Mouse (Mus musculus): ENCODE measurements around the gene Prox2. TPM values are rescaled to one million over a fixed set of nuclear protein-coding genes. Genes with fewer than 3 reads are reported as not detected.

Gene Prox2
- polyA plus RNA-seq, 1 experiment: 38.3 TPM

- Histone ChIP-seq H3K4me3 (ENCODE audit: control insufficient read depth, low read depth, low read length) (no peak overlapping the region), H3K27me3 (ENCODE audit: control insufficient read depth, insufficient read depth, low read length) (no peaks in the 10 kb centered on the region), H3K4me1 (ENCODE audit: control insufficient read depth, insufficient read depth, low read length) (peaks cover 5% of the 10 kb centered on the region), H3K27ac (ENCODE audit: control insufficient read depth, insufficient read depth, low read depth, low read length) (no peak overlapping the region), H3K36me3 (ENCODE audit: control insufficient read depth, insufficient read depth, low read length) (no peaks in the 10 kb centered on the region; the same call in 1 of the 2 replicates)
- no peak for TF ChIP-seq CTCF (IDR thresholded peaks at IDR 0.05; ENCODE audit: control insufficient read depth, insufficient read depth, insufficient replicate concordance, low read depth, low read length)
- no peak for TF ChIP-seq POLR2A (IDR thresholded peaks at IDR 0.05; ENCODE audit: control insufficient read depth, low read depth, low read length)
Measured at GRCm38 (mm10) chr12:85115678-85116077, 5.1 kb upstream of the Prox2 start.

- Histone ChIP-seq H3K27ac (ENCODE audit: control insufficient read depth, insufficient read depth, low read depth, low read length) (no peak overlapping the region), H3K36me3 (ENCODE audit: control insufficient read depth, insufficient read depth, low read length) (no peaks in the 10 kb centered on the region; the same call in 1 of the 2 replicates)
- no peak for TF ChIP-seq CTCF (IDR thresholded peaks at IDR 0.05; ENCODE audit: control insufficient read depth, insufficient read depth, insufficient replicate concordance, low read depth, low read length)
- no peak for TF ChIP-seq POLR2A (IDR thresholded peaks at IDR 0.05; ENCODE audit: control insufficient read depth, low read depth, low read length)
Measured at GRCm38 (mm10) chr12:85113917-85114316, 3.4 kb upstream of the Prox2 start.

GRCm38 (mm10) chr12:85113337-85113736, 2.8 kb upstream of the Prox2 start:
- peaks cover 11% of the 10 kb centered on the region for H3K4me1 ChIP-seq (ENCODE audit: control insufficient read depth, insufficient read depth, low read length)
- no peaks in the 10 kb centered on the region; the same call in 1 of the 2 replicates for H3K36me3 ChIP-seq (ENCODE audit: control insufficient read depth, insufficient read depth, low read length)
- no peak overlapping the region for H3K27ac ChIP-seq (ENCODE audit: control insufficient read depth, insufficient read depth, low read depth, low read length)
- H3K4me3 ChIP-seq (ENCODE audit: control insufficient read depth, low read depth, low read length): no peak overlapping the region
- TF ChIP-seq CTCF (IDR thresholded peaks at IDR 0.05; ENCODE audit: control insufficient read depth, insufficient read depth, insufficient replicate concordance, low read depth, low read length): no peak
- no peak for TF ChIP-seq POLR2A (IDR thresholded peaks at IDR 0.05; ENCODE audit: control insufficient read depth, low read depth, low read length)
- H3K27me3 ChIP-seq (ENCODE audit: control insufficient read depth, insufficient read depth, low read length): no peaks in the 10 kb centered on the region

More at GRCm38 (mm10) chr12:85113917-85114316, 3.4 kb upstream of the Prox2 start:
- Histone ChIP-seq H3K4me1 (ENCODE audit: control insufficient read depth, insufficient read depth, low read length) (peaks cover 11% of the 10 kb centered on the region), H3K4me3 (ENCODE audit: control insufficient read depth, low read depth, low read length) (no peak overlapping the region), H3K27me3 (ENCODE audit: control insufficient read depth, insufficient read depth, low read length) (no peaks in the 10 kb centered on the region)

- no peak overlapping the region for H3K4me3 ChIP-seq (ENCODE audit: control insufficient read depth, low read depth, low read length)
- peaks cover 11% of the 10 kb centered on the region for H3K4me1 ChIP-seq (ENCODE audit: control insufficient read depth, insufficient read depth, low read length)
- no peak for TF ChIP-seq CTCF (IDR thresholded peaks at IDR 0.05; ENCODE audit: control insufficient read depth, insufficient read depth, insufficient replicate concordance, low read depth, low read length)
- no peak for TF ChIP-seq POLR2A (IDR thresholded peaks at IDR 0.05; ENCODE audit: control insufficient read depth, low read depth, low read length)
Measured at GRCm38 (mm10) chr12:85112550-85113251, 2.1 kb upstream of the Prox2 start.

GRCm38 (mm10) chr12:85110011-85110697, 405 bp downstream of the Prox2 start:
- peak overlapping the region; percentile 23 for H3K27ac ChIP-seq (ENCODE audit: control insufficient read depth, insufficient read depth, low read depth, low read length)
- H3K27me3 ChIP-seq (ENCODE audit: control insufficient read depth, insufficient read depth, low read length): no peaks in the 10 kb centered on the region
- TF ChIP-seq POLR2A (IDR thresholded peaks at IDR 0.05; ENCODE audit: control insufficient read depth, low read depth, low read length): no peak
- no peak for TF ChIP-seq CTCF (IDR thresholded peaks at IDR 0.05; ENCODE audit: control insufficient read depth, insufficient read depth, insufficient replicate concordance, low read depth, low read length)
- H3K4me1 ChIP-seq (ENCODE audit: control insufficient read depth, insufficient read depth, low read length): peaks cover 17% of the 10 kb centered on the region
- peak overlapping the region; percentile 94 for H3K4me3 ChIP-seq (ENCODE audit: control insufficient read depth, low read depth, low read length)
- H3K36me3 ChIP-seq (ENCODE audit: control insufficient read depth, insufficient read depth, low read length): no peaks in the 10 kb centered on the region; the same call in 1 of the 2 replicates

More at GRCm38 (mm10) chr12:85112550-85113251, 2.1 kb upstream of the Prox2 start:
- Histone ChIP-seq H3K27ac (ENCODE audit: control insufficient read depth, insufficient read depth, low read depth, low read length) (no peak overlapping the region), H3K36me3 (ENCODE audit: control insufficient read depth, insufficient read depth, low read length) (no peaks in the 10 kb centered on the region; the same call in 1 of the 2 replicates), H3K27me3 (ENCODE audit: control insufficient read depth, insufficient read depth, low read length) (no peaks in the 10 kb centered on the region)

- H3K36me3 ChIP-seq (ENCODE audit: control insufficient read depth, insufficient read depth, low read length): no peaks in the 10 kb centered on the region; the same call in 1 of the 2 replicates
- no peak for TF ChIP-seq CTCF (IDR thresholded peaks at IDR 0.05; ENCODE audit: control insufficient read depth, insufficient read depth, insufficient replicate concordance, low read depth, low read length)
- no peak for TF ChIP-seq POLR2A (IDR thresholded peaks at IDR 0.05; ENCODE audit: control insufficient read depth, low read depth, low read length)
- H3K27me3 ChIP-seq (ENCODE audit: control insufficient read depth, insufficient read depth, low read length): no peaks in the 10 kb centered on the region
- peaks cover 17% of the 10 kb centered on the region for H3K4me1 ChIP-seq (ENCODE audit: control insufficient read depth, insufficient read depth, low read length)
- no peak overlapping the region for H3K27ac ChIP-seq (ENCODE audit: control insufficient read depth, insufficient read depth, low read depth, low read length)
- H3K4me3 ChIP-seq (ENCODE audit: control insufficient read depth, low read depth, low read length): no peak overlapping the region
Measured at GRCm38 (mm10) chr12:85109426-85109825, 1.1 kb downstream of the Prox2 start.

GRCm38 (mm10) chr12:85108643-85109042, 1.9 kb downstream of the Prox2 start:
- Histone ChIP-seq H3K4me3 (ENCODE audit: control insufficient read depth, low read depth, low read length) (no peak overlapping the region), H3K4me1 (ENCODE audit: control insufficient read depth, insufficient read depth, low read length) (peaks cover 21% of the 10 kb centered on the region)
- TF ChIP-seq CTCF (IDR thresholded peaks at IDR 0.05; ENCODE audit: control insufficient read depth, insufficient read depth, insufficient replicate concordance, low read depth, low read length) (no peak), POLR2A (IDR thresholded peaks at IDR 0.05; ENCODE audit: control insufficient read depth, low read depth, low read length) (no peak)

More at GRCm38 (mm10) chr12:85108643-85109042, 1.9 kb downstream of the Prox2 start:
- H3K27ac ChIP-seq (ENCODE audit: control insufficient read depth, insufficient read depth, low read depth, low read length): no peak overlapping the region
- no peaks in the 10 kb centered on the region for H3K27me3 ChIP-seq (ENCODE audit: control insufficient read depth, insufficient read depth, low read length)
- H3K36me3 ChIP-seq (ENCODE audit: control insufficient read depth, insufficient read depth, low read length): no peaks in the 10 kb centered on the region; the same call in 1 of the 2 replicates

All from testis, adult 2 months (tissue).